Mouse (Mus musculus) 416B (cell line): ENCODE data around the gene Acsl4.

Source experiments
- DNase-seq: peaks from one replicate; pipeline ENCODE4 v3.0.0; 2011; ENCODE audit warnings: low read depth

The Acsl4 gene

GRCm38 (mm10) chrX:142358427-142358826 lies 31.9 kb downstream of the Acsl4 start:
- DNase-seq = no peak

- no peak for DNase-seq
Measured at GRCm38 (mm10) chrX:142336207-142336606, 54.1 kb downstream of the Acsl4 start.

GRCm38 (mm10) chrX:142335502-142335901 lies 54.8 kb downstream of the Acsl4 start:
- DNase-seq = no peak

GRCm38 (mm10) chrX:142325760-142326159 lies 64.6 kb downstream of the Acsl4 start:
- peak; percentile 38 for DNase-seq

- no peak for DNase-seq
Measured at GRCm38 (mm10) chrX:142316106-142316505, 74.2 kb downstream of the Acsl4 start.

- DNase-seq = peak; percentile 31
Measured at GRCm38 (mm10) chrX:142315270-142315669, 75.1 kb downstream of the Acsl4 start.

GRCm38 (mm10) chrX:142314307-142315024 lies 75.9 kb downstream of the Acsl4 start:
- peak; percentile 56 for DNase-seq

GRCm38 (mm10) chrX:142310431-142310830 lies 79.9 kb downstream of the Acsl4 start:
- DNase-seq = no peak

GRCm38 (mm10) chrX:142305869-142306581 lies 84.3 kb downstream of the Acsl4 start, which contains the start of gene Kcne1l:
Gene Kcne1l (minus strand): TSS chrX:142306294.
- DNase-seq = no peak

- DNase-seq = no peak
Measured at GRCm38 (mm10) chrX:142305010-142305868, 85.1 kb downstream of the Acsl4 start.

- no peak for DNase-seq
Measured at GRCm38 (mm10) chrX:142304592-142304991, 85.7 kb downstream of the Acsl4 start.

- DNase-seq = no peak
Measured at GRCm38 (mm10) chrX:142303456-142303855, 86.9 kb downstream of the Acsl4 start.

- no peak for DNase-seq
Measured at GRCm38 (mm10) chrX:142285905-142286304, 104.4 kb downstream of the Acsl4 start.

- DNase-seq = no peak
Measured at GRCm38 (mm10) chrX:142276573-142276972, 113.8 kb downstream of the Acsl4 start.

GRCm38 (mm10) chrX:142276031-142276430 lies 114.3 kb downstream of the Acsl4 start:
- DNase-seq = no peak
